Mouse (Mus musculus): ENCODE results near the gene Cgnl1. TPM values are rescaled to one million over a fixed set of nuclear protein-coding genes. Genes with fewer than 3 reads are reported as not detected.
A peak's percentile ranks its signal among the peaks of the same experiment; 100 is the strongest.

Gene Cgnl1
- total RNA-seq (2014; fragmentation: Nextera tagmentation) (0.09 TPM in 1 of 2 replicates, not detected in the other), total RNA-seq (2017) (2.4 TPM in 1 of 2 replicates, not detected in the other)

- peak; percentile 52 for ATAC-seq (replicated peaks; ENCODE audit: poor library complexity, severe bottlenecking)
Measured at GRCm38 (mm10) chr9:71770991-71771767, at the start of gene Cgnl1. Gene Cgnl1, minus strand, starts transcription at chr9:71771602.

GRCm38 (mm10) chr9:71818453-71818852 is 47.1 kb upstream of the Cgnl1 start:
- no peak for ATAC-seq (replicated peaks; ENCODE audit: poor library complexity, severe bottlenecking)

- no peak for ATAC-seq (replicated peaks; ENCODE audit: poor library complexity, severe bottlenecking)
Measured at GRCm38 (mm10) chr9:71816121-71816520, 44.7 kb upstream of the Cgnl1 start.

- ATAC-seq (replicated peaks; ENCODE audit: poor library complexity, severe bottlenecking) = no peak
Measured at GRCm38 (mm10) chr9:71813565-71813964, 42.2 kb upstream of the Cgnl1 start.

GRCm38 (mm10) chr9:71812914-71813313 is 41.5 kb upstream of the Cgnl1 start:
- no peak for ATAC-seq (replicated peaks; ENCODE audit: poor library complexity, severe bottlenecking)

- ATAC-seq (replicated peaks; ENCODE audit: poor library complexity, severe bottlenecking) = no peak
Measured at GRCm38 (mm10) chr9:71812402-71812801, 41.0 kb upstream of the Cgnl1 start.

GRCm38 (mm10) chr9:71811404-71811803 is 40.0 kb upstream of the Cgnl1 start:
- no peak for ATAC-seq (replicated peaks; ENCODE audit: poor library complexity, severe bottlenecking)

GRCm38 (mm10) chr9:71810723-71811122 is 39.3 kb upstream of the Cgnl1 start:
- no peak for ATAC-seq (replicated peaks; ENCODE audit: poor library complexity, severe bottlenecking)

GRCm38 (mm10) chr9:71808640-71809254 is 37.3 kb upstream of the Cgnl1 start:
- no peak for ATAC-seq (replicated peaks; ENCODE audit: poor library complexity, severe bottlenecking)

- ATAC-seq (replicated peaks; ENCODE audit: poor library complexity, severe bottlenecking) = no peak
Measured at GRCm38 (mm10) chr9:71807801-71808200, 36.4 kb upstream of the Cgnl1 start.

GRCm38 (mm10) chr9:71806422-71806805 is 35.0 kb upstream of the Cgnl1 start:
- peak; percentile 74 for ATAC-seq (replicated peaks; ENCODE audit: poor library complexity, severe bottlenecking)

- ATAC-seq (replicated peaks; ENCODE audit: poor library complexity, severe bottlenecking) = no peak
Measured at GRCm38 (mm10) chr9:71805646-71806421, 34.4 kb upstream of the Cgnl1 start.

GRCm38 (mm10) chr9:71804116-71804515 is 32.7 kb upstream of the Cgnl1 start:
- no peak for ATAC-seq (replicated peaks; ENCODE audit: poor library complexity, severe bottlenecking)

- ATAC-seq (replicated peaks; ENCODE audit: poor library complexity, severe bottlenecking) = no peak
Measured at GRCm38 (mm10) chr9:71803281-71803680, 31.9 kb upstream of the Cgnl1 start.

- ATAC-seq (replicated peaks; ENCODE audit: poor library complexity, severe bottlenecking) = no peak
Measured at GRCm38 (mm10) chr9:71799598-71799997, 28.2 kb upstream of the Cgnl1 start.

GRCm38 (mm10) chr9:71798176-71798575 is 26.8 kb upstream of the Cgnl1 start:
- no peak for ATAC-seq (replicated peaks; ENCODE audit: poor library complexity, severe bottlenecking)

GRCm38 (mm10) chr9:71777404-71777803 is 6.0 kb upstream of the Cgnl1 start:
- no peak for ATAC-seq (replicated peaks; ENCODE audit: poor library complexity, severe bottlenecking)

GRCm38 (mm10) chr9:71776337-71776736 is 4.9 kb upstream of the Cgnl1 start:
- no peak for ATAC-seq (replicated peaks; ENCODE audit: poor library complexity, severe bottlenecking)

- peak; percentile 54 for ATAC-seq (replicated peaks; ENCODE audit: poor library complexity, severe bottlenecking)
Measured at GRCm38 (mm10) chr9:71773563-71773962, 2.2 kb upstream of the Cgnl1 start.

GRCm38 (mm10) chr9:71772338-71772737 is 936 bp upstream of the Cgnl1 start:
- ATAC-seq (replicated peaks; ENCODE audit: poor library complexity, severe bottlenecking) = no peak; the same call in 1 of the 2 replicates

GRCm38 (mm10) chr9:71770484-71770883 is 918 bp downstream of the Cgnl1 start:
- no peak for ATAC-seq (replicated peaks; ENCODE audit: poor library complexity, severe bottlenecking)

Data from granulocyte monocyte progenitor cell, adult 5-6 weeks (primary cell).